Mouse (Mus musculus) embryonic facial prominence, embryonic 15.5 days (tissue): ENCODE data around the gene Triobp. TPM values are rescaled to one million over a fixed set of nuclear protein-coding genes. Genes with fewer than 3 reads are reported as not detected.

Experiments used
- ATAC-seq: fragments of 200-750 bp; cut with Nextera tagmentation; 2 replicates; pipeline ENCODE4 v1.8.0; 2017; ENCODE audit warnings: low read depth, moderate TSS enrichment; ENCODE audit not compliant: insufficient number of reproducible peaks, low FRiP score, low TSS enrichment
- H3K27ac ChIP-seq: fragments of 300-500 bp; sonication (generic); replicated peaks from 2 replicates; pipeline ENCODE4 v1.5.1; 2015; ENCODE audit warnings: mild to moderate bottlenecking, inconsistent platforms
- H3K27me3 ChIP-seq: fragments of 300-500 bp; sonication (generic); 2 replicates; pipeline ENCODE4 v1.6.1; 2015; ENCODE audit warnings: inconsistent platforms
- H3K36me3 ChIP-seq: fragments of 300-500 bp; sonication (generic); 2 replicates; pipeline ENCODE4 v1.6.1; 2015; ENCODE audit warnings: mild to moderate bottlenecking, inconsistent platforms
- H3K4me1 ChIP-seq: fragments of 300-500 bp; sonication (generic); 2 replicates; pipeline ENCODE4 v1.6.1; 2015; ENCODE audit warnings: inconsistent platforms
- H3K4me2 ChIP-seq: fragments of 300-500 bp; sonication (generic); replicated peaks from 2 replicates; pipeline ENCODE4 v1.6.1; 2015; ENCODE audit warnings: mild to moderate bottlenecking, inconsistent platforms
- H3K4me3 ChIP-seq: fragments of 300-500 bp; sonication (generic); replicated peaks from 2 replicates; pipeline ENCODE4 v1.5.1; 2015; ENCODE audit warnings: mild to moderate bottlenecking, inconsistent platforms
- H3K9ac ChIP-seq: fragments of 300-500 bp; sonication (generic); 2 replicates; pipeline ENCODE4 v1.6.1; 2015; ENCODE audit warnings: inconsistent platforms
- H3K9me3 ChIP-seq: fragments of 300-500 bp; sonication (generic); replicated peaks from 2 replicates; pipeline ENCODE4 v1.6.1; 2016; ENCODE audit warnings: inconsistent platforms
- WGBS: fragments of 180-500 bp; shearing (Covaris S2); methylation state at CpG from one replicate; pipeline ENCODE4 v1.1.7; 2015; 5-methylcytosine and 5-hydroxymethylcytosine counted together
- polyA plus RNA-seq: library from polyadenylated mRNA; unstranded; fragments of >200 nt; fragmentation: Nextera tagmentation; extraction: Ambion mirVana; gene quantifications from 2 replicates; pipeline ENCODE4 v1.2.1, GENCODE M21; 2015

Triobp gene
- polyA plus RNA-seq, 1 experiment from 2014 or later: 61.4 TPM

DNA sequence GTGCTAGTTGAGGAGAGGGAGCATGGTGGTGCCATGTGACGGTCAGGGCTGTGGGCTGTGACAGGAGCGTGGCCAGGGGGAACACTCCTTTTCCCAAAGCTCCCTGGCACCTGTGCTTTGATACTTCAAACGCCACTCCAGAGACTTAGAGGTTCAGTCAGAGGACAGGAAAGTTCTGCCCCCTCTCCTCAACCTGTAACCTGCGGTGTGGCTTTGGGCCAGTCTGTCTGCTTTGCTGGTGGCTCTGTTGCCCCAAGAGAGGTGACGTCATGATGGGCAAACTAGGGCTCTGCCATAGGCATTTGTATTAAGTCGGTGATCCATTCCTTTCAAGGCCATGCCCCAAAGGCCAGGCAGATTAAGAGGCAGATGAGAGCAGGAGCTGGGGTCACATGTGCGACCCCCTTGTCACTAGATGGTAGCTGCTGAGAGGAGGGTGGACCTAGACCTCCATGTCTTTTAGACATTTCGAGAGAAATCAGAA lies 30.2 kb downstream of the Triobp start:
- Histone ChIP-seq H3K4me1 (peaks cover 16% of the 10 kb centered on the region), H3K36me3 (no peaks in the 10 kb centered on the region), H3K27me3 (no peaks in the 10 kb centered on the region), H3K4me3 (no peak overlapping the region), H3K9ac (no peak overlapping the region), H3K27ac (no peak overlapping the region), H3K4me2 (no peak overlapping the region), H3K9me3 (no peaks in the 10 kb centered on the region)
- WGBS: 84% methylated on average over 8 of the region's 8 CpGs
- ATAC-seq: no peak

DNA sequence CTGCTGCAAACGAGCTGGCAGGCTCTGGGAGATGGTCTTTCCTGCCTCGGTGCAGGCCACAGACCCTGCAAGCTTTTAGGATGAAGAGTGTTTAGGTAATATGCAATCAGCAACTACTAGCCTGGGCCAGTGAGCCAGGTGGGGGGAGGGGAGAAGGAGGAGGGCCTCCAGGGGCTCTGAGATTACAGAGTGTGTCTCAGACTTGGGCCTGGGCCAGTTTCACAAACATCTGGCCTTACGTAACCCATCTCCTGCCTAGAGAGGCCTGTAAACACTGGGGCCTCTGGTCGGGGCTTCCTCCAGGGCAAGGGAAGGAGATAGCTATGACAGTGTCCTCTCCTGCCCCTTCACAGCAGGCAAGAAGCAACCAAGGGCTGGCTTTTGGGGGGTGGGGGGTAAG lies 31.4 kb downstream of the Triobp start:
- WGBS: 5% methylated on average over 4 of the region's 4 CpGs
- Histone ChIP-seq H3K36me3 (no peaks in the 10 kb centered on the region), H3K27ac (peak overlapping the region; percentile 68), H3K4me1 (peaks cover 23% of the 10 kb centered on the region), H3K27me3 (no peaks in the 10 kb centered on the region), H3K4me3 (no peak overlapping the region), H3K9ac (no peak overlapping the region), H3K4me2 (no peak overlapping the region), H3K9me3 (no peaks in the 10 kb centered on the region)
- peak; percentile 20; the same call in 1 of the 2 replicates for ATAC-seq

DNA sequence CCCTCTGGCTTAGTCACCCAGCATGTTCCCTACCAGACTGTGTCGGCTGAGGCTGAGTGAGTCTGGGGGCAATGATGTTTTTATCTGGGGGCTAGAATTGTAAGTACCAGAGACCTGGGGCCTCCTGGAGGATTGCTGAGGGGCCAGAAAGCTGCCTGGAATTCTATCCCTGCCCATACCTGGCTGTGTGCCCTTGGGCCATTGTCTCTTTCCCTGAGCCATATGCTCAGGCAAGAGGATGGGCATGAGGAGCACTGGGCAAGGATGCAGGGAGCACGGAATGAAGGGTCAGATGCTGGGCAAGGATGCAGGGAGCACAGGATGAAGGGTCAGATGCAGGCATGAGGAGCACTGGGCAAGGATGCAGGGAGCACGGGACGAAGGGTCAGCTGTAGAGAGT lies 32.6 kb downstream of the Triobp start:
- ATAC-seq: no peak
- Histone ChIP-seq H3K4me2 (no peak overlapping the region), H3K9me3 (no peaks in the 10 kb centered on the region), H3K4me3 (no peak overlapping the region), H3K9ac (no peak overlapping the region), H3K4me1 (peaks cover 35% of the 10 kb centered on the region), H3K36me3 (no peaks in the 10 kb centered on the region), H3K27me3 (no peaks in the 10 kb centered on the region), H3K27ac (no peak overlapping the region)
- WGBS: 85% methylated on average over 4 of the region's 4 CpGs

DNA sequence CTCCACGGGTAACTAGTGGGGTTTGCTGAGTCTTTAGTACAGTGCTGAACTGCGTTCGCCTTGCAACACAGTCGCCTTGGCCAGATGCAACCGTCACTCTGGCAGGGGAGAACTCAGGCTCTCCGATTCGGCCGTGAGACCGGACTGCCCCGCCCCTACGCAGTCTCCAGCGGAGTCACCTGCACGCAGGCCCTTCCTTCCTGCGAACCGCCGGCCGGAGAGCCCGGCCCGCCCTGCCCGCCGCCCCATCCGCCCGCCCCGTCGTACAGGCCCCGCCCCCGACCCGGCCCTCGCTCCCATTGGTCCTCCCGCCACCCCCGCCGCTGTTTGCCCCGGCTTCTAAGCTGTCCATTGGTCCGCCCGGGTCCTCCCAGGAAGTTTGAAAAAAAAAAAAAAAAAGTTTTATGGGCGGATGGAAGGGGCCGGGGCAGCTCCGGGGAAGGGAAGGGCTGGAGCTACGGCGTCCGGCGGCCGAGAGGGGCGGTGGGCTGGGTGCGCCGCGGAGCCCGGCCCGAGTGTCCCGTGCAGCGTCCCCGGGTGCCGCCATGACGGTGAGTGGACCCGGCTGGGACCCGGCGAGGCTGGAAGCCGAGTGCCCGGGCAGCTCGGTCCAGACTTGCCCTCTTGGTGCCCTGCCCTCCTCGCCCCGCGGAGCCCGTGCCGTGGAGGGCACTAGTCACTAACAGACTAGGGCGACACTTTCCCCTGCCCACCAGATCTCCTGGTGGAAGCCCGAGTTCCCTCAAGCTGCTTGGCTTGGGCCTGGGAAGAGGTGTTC lies 35.3 kb downstream of the Triobp start:
- H3K36me3 ChIP-seq: peaks cover 2% of the 10 kb centered on the region; the same call in 1 of the 2 replicates
- H3K4me1 ChIP-seq: peaks cover 63% of the 10 kb centered on the region
- peak overlapping the region; percentile 89 for H3K9ac ChIP-seq
- peak overlapping the region; percentile 95 for H3K27ac ChIP-seq
- no peaks in the 10 kb centered on the region for H3K9me3 ChIP-seq
- ATAC-seq: peak; percentile 87
- under 1% methylated on average over 53 of the region's 67 CpGs for WGBS
- H3K27me3 ChIP-seq: no peaks in the 10 kb centered on the region
- H3K4me3 ChIP-seq: peak overlapping the region; percentile 95
- H3K4me2 ChIP-seq: peak overlapping the region; percentile 90

DNA sequence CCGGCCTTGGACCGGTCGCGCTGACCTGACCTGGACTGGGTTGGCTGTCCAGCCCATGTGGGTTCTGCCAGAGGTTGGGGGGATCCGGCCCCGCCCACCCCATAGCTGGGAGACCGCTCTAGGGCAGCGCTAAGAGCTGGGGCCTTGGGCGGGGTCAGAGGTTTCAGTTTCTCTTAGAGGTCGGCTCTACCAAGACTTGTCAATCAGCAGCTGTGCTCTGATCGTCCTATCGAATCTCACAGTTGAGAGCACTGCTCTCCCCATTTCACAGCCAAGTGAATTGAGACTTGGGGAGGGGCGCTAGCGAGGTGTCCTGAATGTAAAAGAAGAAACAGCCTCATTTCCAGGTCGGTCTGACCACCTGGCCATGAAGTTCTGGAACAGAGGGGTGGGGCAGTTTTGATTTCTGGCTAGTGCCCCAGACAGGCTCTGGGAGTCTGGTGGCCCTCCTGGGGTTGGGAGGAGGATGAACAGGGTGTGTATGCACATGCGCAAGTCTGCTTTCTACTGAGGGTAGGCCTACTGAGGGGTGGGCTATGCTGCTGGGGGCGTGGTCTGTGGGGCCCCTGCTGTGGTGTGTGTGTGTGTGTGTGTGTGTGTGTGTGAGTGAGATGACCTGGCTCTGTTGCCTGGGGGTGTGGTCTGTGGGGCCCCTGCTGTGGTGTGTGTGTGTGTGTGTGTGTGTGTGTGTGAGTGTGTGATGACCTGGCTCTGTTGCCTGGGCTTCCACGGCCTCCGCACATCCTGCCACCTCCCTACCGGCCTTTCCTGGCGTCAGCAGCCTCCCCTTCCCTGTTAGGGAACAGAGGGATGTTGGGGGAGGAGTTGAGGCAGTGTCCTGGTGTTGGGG lies 36.1 kb downstream of the Triobp start:
- peak; percentile 65 for ATAC-seq
- 2% methylated on average over 21 of the region's 21 CpGs for WGBS
- H3K27me3 ChIP-seq: no peaks in the 10 kb centered on the region
- no peaks in the 10 kb centered on the region for H3K9me3 ChIP-seq
- H3K4me3 ChIP-seq: peak overlapping the region; percentile 95
- peak overlapping the region; percentile 95 for H3K27ac ChIP-seq
- peak overlapping the region; percentile 90 for H3K4me2 ChIP-seq
- peaks cover 5% of the 10 kb centered on the region; the same call in 1 of the 2 replicates for H3K36me3 ChIP-seq
- H3K4me1 ChIP-seq: peaks cover 66% of the 10 kb centered on the region
- peak overlapping the region; percentile 89 for H3K9ac ChIP-seq

DNA sequence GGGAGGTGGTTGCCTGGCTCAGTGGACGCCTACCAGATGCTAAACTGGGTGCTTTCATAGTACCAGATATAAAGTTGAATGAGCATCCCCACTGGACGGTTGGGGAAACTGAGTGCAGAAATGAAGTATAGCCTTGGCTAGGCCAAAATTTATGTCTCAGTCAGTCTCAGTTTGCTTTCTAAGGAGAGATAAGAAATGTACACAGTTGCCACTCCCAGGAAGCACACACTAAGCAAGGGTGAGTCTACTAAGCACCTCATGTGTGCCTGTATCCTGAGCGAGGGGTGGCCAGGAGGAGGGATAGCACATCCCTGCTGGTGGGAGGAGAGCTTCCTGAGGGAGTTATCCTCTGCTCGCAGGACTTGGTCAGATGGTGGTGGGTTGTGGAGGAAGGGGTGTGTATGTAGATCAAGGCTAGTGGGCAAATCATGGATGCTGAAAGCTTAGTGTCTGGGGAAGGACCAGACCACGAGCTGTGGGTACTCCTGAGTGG lies 36.8 kb downstream of the Triobp start:
- peaks cover 6% of the 10 kb centered on the region; the same call in 1 of the 2 replicates for H3K36me3 ChIP-seq
- H3K27me3 ChIP-seq: no peaks in the 10 kb centered on the region
- no peak for ATAC-seq
- 29% methylated on average over 5 of the region's 5 CpGs for WGBS
- H3K9ac ChIP-seq: no peak overlapping the region
- H3K9me3 ChIP-seq: no peaks in the 10 kb centered on the region
- peak overlapping the region; percentile 95 for H3K4me3 ChIP-seq
- H3K4me1 ChIP-seq: peaks cover 63% of the 10 kb centered on the region
- H3K4me2 ChIP-seq: peak overlapping the region; percentile 90
- peak overlapping the region; percentile 95 for H3K27ac ChIP-seq

DNA sequence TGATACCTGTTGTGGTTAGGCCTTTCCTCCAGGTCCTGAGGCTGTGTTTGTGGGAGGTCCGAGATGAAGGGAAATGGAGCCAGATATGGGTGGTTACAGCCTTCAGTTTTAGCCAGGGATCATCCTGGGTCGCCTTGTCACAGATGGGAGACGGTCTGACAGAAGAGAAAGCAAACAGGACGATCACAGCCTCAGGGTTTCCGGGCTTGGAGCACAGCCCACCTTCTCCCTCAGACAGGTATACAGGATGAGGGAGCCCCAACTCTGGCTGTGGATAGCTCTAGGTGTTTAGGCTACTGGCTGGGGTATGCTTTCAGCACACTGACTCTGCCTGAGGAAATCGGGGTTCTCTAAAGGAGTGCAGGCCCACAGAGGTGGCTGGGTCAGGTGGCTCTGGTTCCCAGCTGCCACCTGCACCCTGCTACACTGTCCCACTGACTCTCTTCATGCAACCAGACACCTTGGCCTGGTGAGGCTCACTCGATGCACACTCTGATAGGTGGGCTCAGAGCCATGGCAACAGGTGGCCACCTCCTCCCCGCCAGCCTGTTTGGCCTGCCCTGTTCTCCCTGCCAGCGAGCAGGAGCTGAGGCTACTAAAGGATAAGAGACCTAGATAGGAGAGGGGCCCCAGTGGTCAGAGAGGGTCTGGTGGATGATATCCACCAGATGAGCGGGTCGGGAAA lies 39.2 kb downstream of the Triobp start:
- no peak for ATAC-seq
- Histone ChIP-seq H3K4me2 (no peak overlapping the region), H3K27ac (no peak overlapping the region), H3K9ac (no peak overlapping the region), H3K36me3 (peaks cover 30% of the 10 kb centered on the region), H3K4me1 (peaks cover 59% of the 10 kb centered on the region), H3K9me3 (no peaks in the 10 kb centered on the region), H3K4me3 (no peak overlapping the region), H3K27me3 (no peaks in the 10 kb centered on the region)
- 50% methylated on average over 11 of the region's 11 CpGs for WGBS

DNA sequence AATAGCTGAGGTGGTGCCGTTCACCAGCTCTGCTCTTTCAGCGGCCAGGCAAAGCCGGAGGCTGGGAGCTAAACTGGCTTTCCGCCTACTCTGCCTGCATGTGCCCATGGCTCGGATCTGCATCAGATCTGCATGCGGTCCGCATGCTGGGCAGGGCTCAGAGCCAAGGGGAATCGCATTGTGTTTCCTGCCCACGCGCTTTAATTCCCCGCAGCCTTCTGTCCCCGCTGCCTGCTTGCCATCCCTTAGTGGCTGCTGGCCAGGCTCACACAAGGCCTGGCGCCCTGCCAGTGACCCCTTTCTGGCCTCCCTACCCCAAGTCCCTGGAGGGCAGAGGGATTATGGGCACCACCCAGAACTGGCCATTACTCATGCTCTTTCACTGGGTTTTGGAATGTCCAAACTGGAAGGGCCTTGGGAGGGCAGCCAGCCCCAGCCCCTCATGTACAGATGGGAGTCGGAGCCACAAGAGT lies 41.0 kb downstream of the Triobp start:
- Histone ChIP-seq H3K27me3 (no peaks in the 10 kb centered on the region), H3K4me1 (peaks cover 55% of the 10 kb centered on the region), H3K4me3 (no peak overlapping the region), H3K36me3 (peaks cover 48% of the 10 kb centered on the region), H3K9me3 (no peaks in the 10 kb centered on the region), H3K4me2 (no peak overlapping the region), H3K27ac (peak overlapping the region; percentile 18), H3K9ac (no peak overlapping the region)
- no peak for ATAC-seq
- 38% methylated on average over 14 of the region's 14 CpGs for WGBS

DNA sequence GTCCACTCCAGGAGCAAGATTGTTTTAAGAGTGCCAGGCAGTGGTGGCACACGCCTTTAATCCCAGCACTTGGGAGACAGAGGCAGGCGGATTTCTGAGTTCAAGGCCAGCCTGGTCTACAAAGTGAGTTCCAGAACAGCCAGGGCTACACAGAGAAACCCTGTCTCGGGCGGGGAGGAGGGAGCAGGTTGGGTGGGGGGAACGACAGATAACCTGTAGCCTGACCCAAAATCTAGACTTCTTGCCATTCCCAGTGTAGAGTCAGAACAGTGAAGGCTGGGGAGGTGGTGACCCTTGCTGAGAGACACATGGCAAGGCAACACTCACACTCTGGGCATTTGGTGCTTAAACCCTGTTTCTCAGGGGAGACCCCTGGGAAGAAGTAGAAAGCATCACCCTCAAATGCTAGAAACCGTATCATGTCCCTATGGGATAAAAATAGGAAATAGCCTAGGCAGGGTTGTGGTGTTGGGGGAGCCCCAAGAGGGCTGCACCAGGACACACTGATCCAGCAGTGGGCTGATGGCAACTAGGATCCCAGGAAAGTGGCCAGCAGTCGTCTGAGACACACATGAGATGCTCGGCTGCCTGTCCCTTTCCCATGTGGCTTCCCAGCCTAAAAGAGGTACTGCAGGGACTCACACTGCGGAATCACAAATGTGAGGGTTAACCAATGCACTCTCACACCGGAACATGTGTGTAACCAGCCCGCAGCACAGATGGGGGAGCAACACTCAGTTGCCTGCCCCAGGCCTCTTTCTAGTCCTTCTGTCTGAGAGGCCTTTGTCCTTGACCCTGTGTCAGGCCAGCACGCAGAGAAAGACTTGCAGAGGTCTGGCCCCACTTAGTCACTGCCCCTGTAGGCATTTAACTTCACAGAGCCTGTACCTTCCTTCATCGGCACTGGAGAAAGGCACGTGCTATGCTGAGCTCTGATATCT lies 41.9 kb downstream of the Triobp start:
- WGBS: 79% methylated on average over 14 of the region's 14 CpGs
- H3K4me2 ChIP-seq: no peak overlapping the region

DNA sequence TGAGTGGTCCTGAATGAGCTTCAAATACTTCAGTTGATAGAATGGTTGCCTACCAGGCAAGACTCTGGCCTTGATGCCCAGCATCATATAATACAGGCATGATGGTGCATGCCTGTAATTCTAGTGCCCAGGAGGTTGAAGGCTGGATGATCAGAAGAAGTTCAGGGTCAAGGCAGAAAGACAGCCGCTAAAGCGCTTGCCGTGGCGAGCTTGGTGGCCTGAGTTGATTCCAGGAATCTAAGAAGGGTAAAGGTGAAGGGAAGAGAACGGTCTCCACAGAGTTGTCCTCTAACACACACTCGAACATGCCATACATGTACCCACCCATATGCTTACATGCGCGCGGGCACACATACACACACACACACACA lies 42.6 kb downstream of the Triobp start:
- Histone ChIP-seq H3K9ac (no peak overlapping the region), H3K9me3 (no peaks in the 10 kb centered on the region), H3K4me3 (no peak overlapping the region), H3K27ac (no peak overlapping the region), H3K36me3 (peaks cover 62% of the 10 kb centered on the region), H3K4me2 (no peak overlapping the region), H3K4me1 (peaks cover 40% of the 10 kb centered on the region), H3K27me3 (no peaks in the 10 kb centered on the region)
- 96% methylated on average over 9 of the region's 9 CpGs for WGBS
- ATAC-seq: no peak

More for the DNA sequence above, 41.9 kb downstream of the Triobp start:
- no peaks in the 10 kb centered on the region for H3K27me3 ChIP-seq
- peaks cover 46% of the 10 kb centered on the region for H3K4me1 ChIP-seq
- ATAC-seq: no peak
- H3K9ac ChIP-seq: no peak overlapping the region
- H3K36me3 ChIP-seq: peaks cover 57% of the 10 kb centered on the region
- H3K9me3 ChIP-seq: no peaks in the 10 kb centered on the region
- no peak overlapping the region for H3K4me3 ChIP-seq
- H3K27ac ChIP-seq: no peak overlapping the region
